Mouse (Mus musculus): ENCODE results near the gene Itga9.

- TF ChIP-seq CTCF (IDR thresholded peaks at IDR 0.05; ENCODE audit: low read depth), result no peak
- no peak for TF ChIP-seq EP300 (IDR thresholded peaks at IDR 0.05; ENCODE audit: low read depth)
These were observed 81.8 kb downstream of the Itga9 start for GRCm38 (mm10) chr9:118688248-118688647.

Data from liver, embryonic 14.5 days (tissue).